Mouse (Mus musculus): ENCODE data around the gene Stard3.
A peak's percentile ranks its signal among the peaks of the same experiment; 100 is the strongest.
"Not testable (repeated sequence)": the region's sequence is repeated elsewhere in the genome, so short reads cannot be mapped to it uniquely, and the experiment has no call there.

Stard3 gene

GRCm38 (mm10) chr11:98374266-98374665, 16.1 kb downstream of the Stard3 start:
- no peak for DNase-seq (ENCODE audit: low read depth)

GRCm38 (mm10) chr11:98376756-98377155, 18.6 kb downstream of the Stard3 start:
- no peak for DNase-seq (ENCODE audit: low read depth)

GRCm38 (mm10) chr11:98377787-98378186, 19.6 kb downstream of the Stard3 start:
- no peak for DNase-seq (ENCODE audit: low read depth)

DNA sequence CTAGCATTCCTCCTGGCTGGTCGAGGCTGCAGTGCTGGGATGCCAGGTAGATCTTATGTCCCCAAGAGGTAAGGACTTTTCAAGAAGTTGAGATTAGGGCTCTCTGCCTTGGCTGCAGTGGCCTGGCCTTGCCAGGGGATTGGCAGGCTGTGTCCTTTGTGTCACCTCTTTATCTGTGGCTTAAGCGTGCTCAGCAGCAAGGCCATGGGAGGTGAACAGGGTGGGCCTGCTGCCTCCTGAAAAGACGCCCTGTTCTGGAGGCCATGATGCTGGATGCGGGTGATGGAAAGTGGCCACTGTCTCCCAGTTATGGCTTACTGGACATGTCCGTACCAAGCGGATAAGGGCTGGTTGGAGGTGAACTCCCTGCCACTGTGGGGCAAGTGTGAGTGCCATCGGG, 21.2 kb downstream of the Stard3 start:
- no peak for DNase-seq (ENCODE audit: low read depth)

- DNase-seq (ENCODE audit: low read depth) = peak; percentile 36
Observed at GRCm38 (mm10) chr11:98380106-98380505, 21.9 kb downstream of the Stard3 start.

GRCm38 (mm10) chr11:98381651-98382050, 23.5 kb downstream of the Stard3 start:
- DNase-seq (ENCODE audit: low read depth) = no peak

GRCm38 (mm10) chr11:98382405-98382804, 24.2 kb downstream of the Stard3 start:
- not testable (repeated sequence) for DNase-seq (ENCODE audit: low read depth)

GRCm38 (mm10) chr11:98383261-98384030, 25.3 kb downstream of the Stard3 start, which contains the start of gene Tcap:
Tcap (plus strand) TSS chr11:98383811.
- DNase-seq (ENCODE audit: low read depth) = no peak

GRCm38 (mm10) chr11:98384216-98384615, 26.0 kb downstream of the Stard3 start:
- no peak for DNase-seq (ENCODE audit: low read depth)

DNA sequence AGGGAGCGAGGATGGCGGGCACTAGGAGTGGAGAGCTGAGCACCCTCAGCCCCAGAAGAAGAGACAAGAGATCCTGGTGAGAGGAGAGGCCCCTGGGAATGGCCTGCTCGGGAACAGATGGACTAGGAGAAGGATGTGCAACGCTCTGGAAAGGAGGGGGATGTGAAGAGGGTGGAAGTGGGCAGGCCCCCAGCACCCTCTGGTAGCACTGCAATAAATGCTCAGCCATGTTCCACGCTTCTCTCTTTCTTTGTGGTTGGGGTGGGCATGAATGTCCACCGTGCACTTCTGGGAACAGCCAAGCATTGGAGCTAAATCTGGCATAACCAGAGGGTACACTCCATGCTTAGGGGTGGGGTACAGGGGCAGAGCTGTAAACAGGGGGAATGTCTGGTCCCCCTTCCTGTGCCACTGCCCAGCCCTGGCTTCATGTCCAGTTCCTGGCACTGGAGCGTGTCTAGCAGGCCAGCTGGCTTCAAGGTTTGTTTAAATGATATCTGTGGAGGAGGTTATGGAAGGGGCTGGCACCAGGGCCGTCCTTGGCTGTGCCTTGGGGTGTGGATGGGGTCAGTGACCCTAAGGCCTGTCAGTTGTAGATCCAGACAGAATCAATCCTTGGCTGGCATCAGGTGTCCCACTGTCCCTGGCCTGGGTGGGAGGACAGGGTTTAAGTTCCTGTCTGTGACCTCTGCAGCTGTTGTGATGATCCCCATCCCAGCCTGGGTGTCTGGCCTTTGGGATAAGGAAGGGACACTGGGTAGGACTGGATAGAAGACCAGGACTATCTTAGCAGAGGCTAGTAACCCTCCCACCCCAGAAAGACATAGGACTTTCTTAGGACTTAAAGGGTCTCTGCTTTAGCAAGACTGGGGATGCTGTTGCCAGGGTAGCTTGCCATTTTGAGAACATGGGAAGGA, 26.8 kb downstream of the Stard3 start:
- DNase-seq (ENCODE audit: low read depth) = no peak

DNA sequence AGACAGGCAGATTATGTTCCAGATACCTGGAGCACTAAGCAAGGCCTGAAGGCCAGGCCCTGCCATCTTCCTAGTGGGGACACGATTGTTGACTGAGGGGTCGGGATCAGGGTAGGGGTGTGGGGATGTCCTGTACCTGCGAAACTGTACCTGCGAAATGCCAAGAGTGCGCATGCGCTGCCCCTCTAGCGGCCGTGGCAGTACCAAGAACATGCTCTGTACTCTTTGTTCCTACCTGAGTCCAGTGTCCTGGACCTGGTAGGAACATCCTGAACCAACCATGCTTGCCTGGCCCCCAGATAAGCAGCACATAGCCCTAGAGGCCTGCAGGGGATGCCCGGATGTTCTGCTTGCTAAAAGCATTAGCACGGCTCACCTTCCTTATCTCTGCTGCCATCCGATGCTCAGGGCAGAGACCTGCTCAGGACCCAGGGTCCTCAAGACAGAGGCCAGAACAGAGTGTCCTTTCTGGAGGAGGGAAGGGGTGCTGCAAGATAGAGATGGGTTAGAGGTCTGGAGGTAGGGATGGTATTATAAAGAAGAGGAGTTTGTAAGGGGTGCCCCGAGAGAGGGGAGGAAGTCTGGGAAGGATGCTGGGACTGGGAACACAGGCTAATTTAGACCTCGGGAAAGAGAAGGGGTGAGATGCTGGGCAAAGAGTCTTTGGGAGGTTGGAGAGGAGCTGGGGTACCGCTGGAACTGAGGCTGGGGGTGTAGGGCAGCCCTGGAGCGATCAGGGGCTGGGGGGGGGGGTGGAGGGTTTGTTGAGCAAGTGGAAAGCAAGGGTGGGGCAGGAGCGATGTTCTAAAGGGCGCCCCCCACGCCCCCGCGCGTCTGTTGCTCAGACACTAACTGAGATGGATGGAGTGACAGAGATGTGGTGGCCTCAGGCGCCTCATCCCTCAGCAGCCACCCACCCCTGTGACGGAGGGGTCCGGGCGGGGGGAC, 27.7 kb downstream of the Stard3 start, which contains the start of gene Pnmt:
TSS of gene Pnmt (plus strand) at position 813 of the 948 bp plus-strand sequence.
- no peak for DNase-seq (ENCODE audit: low read depth)

DNA sequence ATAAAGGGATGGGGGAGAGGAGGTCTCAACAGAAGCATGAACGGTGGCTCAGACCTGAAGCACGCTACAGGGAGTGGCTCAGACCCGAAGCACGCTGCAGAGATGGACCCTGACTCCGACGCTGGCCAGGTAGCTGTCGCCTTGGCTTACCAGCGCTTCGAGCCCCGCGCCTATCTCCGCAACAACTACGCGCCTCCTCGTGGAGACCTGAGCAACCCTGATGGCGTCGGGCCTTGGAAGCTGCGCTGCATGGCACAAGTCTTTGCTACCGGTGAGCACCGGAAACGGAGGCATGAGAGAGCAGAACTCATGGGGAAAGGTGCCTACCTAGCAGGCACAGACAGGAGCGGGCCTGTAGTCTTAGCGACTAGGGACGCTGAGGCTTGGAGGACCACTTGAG, 28.4 kb downstream of the Stard3 start:
- no peak for DNase-seq (ENCODE audit: low read depth)

GRCm38 (mm10) chr11:98387056-98387577, 28.9 kb downstream of the Stard3 start:
- DNase-seq (ENCODE audit: low read depth) = no peak

GRCm38 (mm10) chr11:98388282-98388681, 30.1 kb downstream of the Stard3 start:
- DNase-seq (ENCODE audit: low read depth) = no peak

DNA sequence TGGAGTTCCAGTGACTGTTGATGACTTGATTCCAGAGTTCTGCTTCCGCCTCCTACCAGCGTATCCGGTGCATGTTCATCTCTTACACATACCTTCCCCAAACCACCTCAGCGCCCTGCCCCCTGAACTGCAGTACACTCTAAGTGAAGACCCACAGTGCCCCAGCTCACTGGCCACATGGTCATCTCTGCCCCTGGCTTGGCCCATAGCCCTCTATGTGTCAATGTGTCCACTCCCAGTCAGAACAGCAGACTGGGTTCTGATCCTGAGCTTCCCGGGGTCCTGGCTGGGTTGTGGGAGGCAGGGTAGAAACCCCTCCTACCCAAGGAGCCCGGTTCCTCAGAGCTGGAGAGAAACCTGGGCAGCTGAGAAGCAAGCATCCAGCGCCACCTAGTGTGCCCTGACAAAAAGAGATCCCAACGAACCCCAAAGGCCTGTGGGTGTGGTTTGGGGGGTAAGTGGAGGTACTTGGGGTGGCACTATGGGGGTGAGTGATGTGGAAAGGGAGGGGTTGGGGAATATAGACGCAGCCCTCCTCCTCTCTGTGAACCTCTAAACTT, 31.1 kb downstream of the Stard3 start:
- DNase-seq (ENCODE audit: low read depth) = peak; percentile 73

DNA sequence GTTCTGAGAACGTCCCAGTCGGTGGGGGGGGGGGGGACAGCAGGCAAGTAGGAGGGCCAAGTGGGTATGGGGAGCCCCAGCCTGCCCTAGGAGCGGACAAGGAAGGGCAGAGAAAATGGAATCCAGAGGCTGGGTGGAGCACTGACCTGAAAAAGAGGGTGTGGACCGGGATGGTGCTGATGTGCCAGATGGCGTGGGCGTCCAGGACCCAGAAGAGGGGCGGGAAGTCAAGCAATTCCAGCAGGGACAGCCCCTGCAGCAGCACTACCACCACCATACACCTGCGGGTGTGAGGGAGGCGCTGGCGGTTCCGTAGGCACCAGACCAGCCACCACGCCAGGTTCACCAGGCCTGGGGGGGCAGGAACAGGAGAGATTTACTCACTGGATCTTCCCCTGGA, 32.0 kb downstream of the Stard3 start:
- no peak for DNase-seq (ENCODE audit: low read depth)

DNA sequence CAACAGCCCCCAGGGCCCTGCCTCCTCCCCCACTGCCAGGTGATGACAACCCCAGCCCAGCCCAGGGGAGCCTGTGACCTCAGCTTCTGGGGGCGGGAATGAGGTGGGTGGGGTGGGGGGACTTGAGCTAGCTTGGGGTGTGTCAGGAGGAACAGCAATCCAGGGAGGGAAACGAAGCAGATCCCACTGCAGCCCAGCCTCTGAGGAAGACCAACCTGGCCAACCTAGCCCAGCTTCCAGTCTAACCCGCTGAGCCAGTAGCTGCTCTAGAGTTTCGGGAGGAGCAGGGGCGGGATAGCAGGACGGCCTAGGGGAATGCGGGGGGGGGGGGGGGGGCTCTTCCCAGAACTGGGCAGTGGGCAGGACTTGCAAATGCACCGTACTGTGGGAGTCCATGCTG, 33.9 kb downstream of the Stard3 start:
- no peak for DNase-seq (ENCODE audit: low read depth)

GRCm38 (mm10) chr11:98392645-98393044, 34.5 kb downstream of the Stard3 start:
- DNase-seq (ENCODE audit: low read depth) = no peak

DNA sequence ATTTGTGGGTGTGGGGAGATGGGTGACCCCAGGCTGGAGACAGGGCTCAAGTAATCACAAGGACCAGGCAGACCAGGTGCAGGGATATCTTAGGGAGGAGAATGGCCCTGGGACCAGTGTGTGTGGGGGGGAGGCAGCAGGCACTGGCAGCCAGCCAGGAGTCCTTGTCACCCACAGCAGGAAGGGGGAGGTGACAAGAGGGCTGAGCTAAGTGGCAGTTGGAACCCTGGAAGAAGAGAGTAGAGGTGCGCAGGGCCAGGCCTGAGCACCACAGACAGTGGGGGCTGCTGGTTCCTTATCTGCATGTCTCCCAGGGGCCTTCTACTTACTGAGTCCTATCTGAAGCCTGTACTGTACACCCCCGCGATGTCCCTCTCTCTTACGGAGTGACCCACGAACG, 35.1 kb downstream of the Stard3 start:
- no peak for DNase-seq (ENCODE audit: low read depth)

DNA sequence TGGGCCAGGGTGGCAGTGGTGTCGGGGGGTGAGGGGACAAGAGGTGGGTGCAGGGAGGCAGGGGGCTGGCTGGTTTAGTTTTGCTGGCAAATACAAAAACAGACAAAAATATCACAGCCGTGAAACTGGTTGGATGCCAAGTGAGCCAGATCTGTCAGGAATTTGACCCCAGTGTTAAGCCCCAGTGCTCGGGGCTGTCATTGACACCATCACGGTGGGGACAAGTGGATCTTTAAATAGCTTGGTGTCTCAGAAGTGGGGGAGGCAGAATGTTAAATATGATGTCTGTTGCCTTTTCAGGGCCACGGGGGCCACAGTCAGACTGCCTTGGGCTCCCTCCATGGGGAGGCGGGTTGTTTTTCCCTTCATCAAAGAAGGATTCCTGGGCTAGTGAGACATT, 36.1 kb downstream of the Stard3 start:
- DNase-seq (ENCODE audit: low read depth) = no peak

GRCm38 (mm10) chr11:98395041-98395440, 36.9 kb downstream of the Stard3 start:
- no peak for DNase-seq (ENCODE audit: low read depth)
